Comparison of ENCODE assay signal across 10 mouse cellular contexts in the genomic region with DNA sequence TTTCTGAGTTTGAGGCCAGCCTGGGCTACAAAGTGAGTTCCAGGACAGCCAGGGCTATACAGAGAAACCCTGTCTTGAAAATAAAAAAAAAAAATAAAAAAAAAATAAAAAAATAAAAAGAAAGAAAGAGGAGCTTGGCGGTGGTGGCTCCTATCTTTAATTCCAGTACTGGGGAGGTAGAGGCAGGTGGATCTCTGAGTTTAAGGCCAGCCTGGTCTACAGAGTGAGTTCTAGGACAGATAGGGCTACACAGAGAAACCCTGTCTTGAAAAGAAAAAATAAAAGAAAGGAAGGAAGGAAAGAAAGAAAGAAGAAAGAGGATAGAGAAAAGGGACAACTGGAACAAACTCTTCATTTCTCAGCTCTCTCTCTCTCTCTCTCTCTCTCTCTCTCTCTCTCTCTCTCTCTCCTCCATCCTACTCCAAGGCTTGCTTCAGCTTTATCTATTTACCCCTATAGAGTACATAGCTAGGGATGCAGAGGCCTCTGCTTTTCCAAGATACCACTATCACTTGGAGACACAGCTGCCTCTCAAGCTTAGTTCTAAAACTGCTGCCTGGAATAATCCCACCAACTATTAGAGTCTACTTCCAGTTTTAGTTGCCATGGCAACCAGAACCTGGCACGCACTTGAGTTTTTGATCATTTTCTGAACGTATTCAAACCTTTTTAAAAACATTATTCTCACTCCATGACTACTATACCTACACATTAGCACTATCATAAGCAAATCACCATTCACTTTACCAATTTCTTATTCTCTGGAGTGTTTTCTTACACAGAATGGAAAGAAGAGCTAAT.
A peak's percentile ranks its signal among the peaks of the same experiment; 100 is the strongest.
DNase-seq lines count a peak whose midpoint lies in the region; ATAC-seq and TF ChIP-seq lines count a peak whose summit lies in the region.
"Had no signal": no experiment of that assay in that cellular context is flagged by ENCODE, and none has a peak within 500 bp of the region (broad histone marks: within the 10 kb centered on the region; RNA-seq: fewer than 3 reads in every experiment).

No protein-coding gene starts in this region.

- H3K27me3 ChIP-seq in stomach, embryonic 15.5 days (replicated peaks): no peaks in the 10 kb centered on the region
- no peaks in the 10 kb centered on the region for H3K27me3 ChIP-seq in stomach, postnatal 0 days (ENCODE audit: control insufficient read depth, insufficient read depth, low read length)
- no peaks in the 10 kb centered on the region for H3K27me3 ChIP-seq in liver, embryonic 12.5 days (replicated peaks)

- H3K4me1 ChIP-seq in stomach, embryonic 15.5 days: no peaks in the 10 kb centered on the region
- no peaks in the 10 kb centered on the region for H3K4me1 ChIP-seq in stomach, postnatal 0 days (replicated peaks; ENCODE audit: control insufficient read depth, insufficient read depth)
- peaks cover 42% of the 10 kb centered on the region for H3K4me1 ChIP-seq in liver, embryonic 12.5 days

- H3K4me3 ChIP-seq in stomach, embryonic 15.5 days (replicated peaks): no peak overlapping the region
- H3K4me3 ChIP-seq in stomach, postnatal 0 days (ENCODE audit: low read depth, low read length): no peak overlapping the region
- no peak overlapping the region for H3K4me3 ChIP-seq in liver, embryonic 12.5 days

- no peak for TF ChIP-seq EP300 in stomach, postnatal 0 days (optimal IDR thresholded peaks at IDR 0.05)

- H3K9me3 ChIP-seq in stomach, embryonic 15.5 days: no peaks in the 10 kb centered on the region
- no peaks in the 10 kb centered on the region for H3K9me3 ChIP-seq in stomach, postnatal 0 days (ENCODE audit: control insufficient read depth, low read length)
- H3K9me3 ChIP-seq in liver, embryonic 12.5 days (replicated peaks): no peaks in the 10 kb centered on the region

- H3K9ac ChIP-seq in stomach, embryonic 15.5 days: no peak overlapping the region
- no peak overlapping the region for H3K9ac ChIP-seq in stomach, postnatal 0 days (ENCODE audit: low read length)
- no peak overlapping the region for H3K9ac ChIP-seq in liver, embryonic 12.5 days

- TF ChIP-seq CTCF in stomach, postnatal 0 days (IDR thresholded peaks at IDR 0.05; ENCODE audit: low read depth): no peak

- H3K27ac ChIP-seq in stomach, embryonic 15.5 days: no peak overlapping the region
- H3K27ac ChIP-seq in stomach, postnatal 0 days (replicated peaks): no peak overlapping the region
- H3K27ac ChIP-seq in liver, embryonic 12.5 days: peak overlapping the region; percentile 69

- H3K36me3 ChIP-seq in stomach, embryonic 15.5 days: no peaks in the 10 kb centered on the region
- H3K36me3 ChIP-seq in stomach, postnatal 0 days (ENCODE audit: control insufficient read depth, insufficient read depth, low read length): no peaks in the 10 kb centered on the region
- no peaks in the 10 kb centered on the region; the same call in 1 of the 2 replicates for H3K36me3 ChIP-seq in liver, embryonic 12.5 days

- DNase-seq in frontal cortex, postnatal 14 days (ENCODE audit: low spot score in 2 of 2): no peak
- DNase-seq in stomach, postnatal 0 days (ENCODE audit: low spot score): no peak
- DNase-seq in telencephalon, adult 2 months (ENCODE audit: low read depth, low spot score): peak; percentile 59
- no peak for DNase-seq in thymus, postnatal 25 days
- no peak for DNase-seq in ovary, adult 18-20 months (ENCODE audit: low spot score)
- DNase-seq: adrenal gland, postnatal 36 days; cerebellum, postnatal 14 days had no signal

- H3K4me2 ChIP-seq in stomach, embryonic 15.5 days: no peak overlapping the region
- H3K4me2 ChIP-seq in stomach, postnatal 0 days (replicated peaks; ENCODE audit: low read depth): no peak overlapping the region
- peak overlapping the region; percentile 33 for H3K4me2 ChIP-seq in liver, embryonic 12.5 days

- 74% methylated on average over 3 of the region's 3 CpGs for whole genome bisulfite sequencing in stomach, embryonic 15.5 days
- 67% methylated on average over 3 of the region's 3 CpGs for WGBS in stomach, postnatal 0 days
- WGBS in liver, embryonic 12.5 days (ENCODE audit: insufficient replicate concordance): 50% methylated on average over 3 of the region's 3 CpGs

- peak; percentile 41 for ATAC-seq in frontal cortex, adult (ENCODE audit: low TSS enrichment)
- peak; percentile 60; the same call in 1 of the 2 replicates for ATAC-seq in stomach, embryonic 15.5 days (ENCODE audit: insufficient read depth, low FRiP score, low read depth)
- ATAC-seq in stomach, postnatal 0 days (ENCODE audit: low FRiP score, low TSS enrichment): no peak
- peak; percentile 98 for ATAC-seq in liver, embryonic 12.5 days
